Mouse (Mus musculus) intestine, postnatal 0 days (tissue): ENCODE measurements around the gene Matn4. TPM values are rescaled to one million over a fixed set of nuclear protein-coding genes. Genes with fewer than 3 reads are reported as not detected.

Experiments used
- ATAC-seq: fragments of 200-750 bp; cut with Nextera tagmentation; 2 replicates; pipeline ENCODE4 v1.8.0; 2017; ENCODE audit warnings: mild to moderate bottlenecking, moderate TSS enrichment, moderate library complexity
- H3K27ac ChIP-seq: fragments of 300-500 bp; sonication (generic); 2 replicates; pipeline ENCODE4 v1.5.1; 2014; ENCODE audit warnings: mild to moderate bottlenecking, low read depth, low read length, moderate library complexity
- H3K27me3 ChIP-seq: fragments of 300-500 bp; sonication (generic); replicated peaks from 2 replicates; pipeline ENCODE4 v1.6.1; 2014; ENCODE audit warnings: low read length, mixed read lengths; ENCODE audit not compliant: control insufficient read depth, insufficient read depth
- H3K36me3 ChIP-seq: fragments of 300-500 bp; sonication (generic); 2 replicates; pipeline ENCODE4 v1.6.1; 2014; ENCODE audit warnings: mild to moderate bottlenecking, moderate library complexity; ENCODE audit not compliant: control insufficient read depth, insufficient read depth
- H3K4me1 ChIP-seq: fragments of 300-500 bp; sonication (generic); replicated peaks from 2 replicates; pipeline ENCODE4 v1.6.1; 2014; ENCODE audit warnings: antibody characterized with exemption, low read length, mixed read lengths; ENCODE audit not compliant: control insufficient read depth, insufficient read depth
- H3K4me2 ChIP-seq: fragments of 300-500 bp; sonication (generic); replicated peaks from 2 replicates; pipeline ENCODE4 v1.6.1; 2014; ENCODE audit warnings: low read depth, mild to moderate bottlenecking, moderate library complexity
- H3K4me3 ChIP-seq: fragments of 300-500 bp; sonication (generic); 2 replicates; pipeline ENCODE4 v1.5.1; 2014; ENCODE audit warnings: low read depth, low read length
- H3K9ac ChIP-seq: fragments of 300-500 bp; sonication (generic); 2 replicates; pipeline ENCODE4 v1.6.1; 2014; ENCODE audit warnings: mild to moderate bottlenecking, low read depth, low read length
- H3K9me3 ChIP-seq: fragments of 300-500 bp; sonication (generic); 2 replicates; pipeline ENCODE4 v1.6.1; 2016; ENCODE audit warnings: mixed run types; ENCODE audit not compliant: control insufficient read depth
- CTCF ChIP-seq: sonication (generic); IDR thresholded peaks from 2 replicates; pipeline ENCODE4 v1.5.1; 2016; ENCODE audit warnings: low read depth, mild to moderate bottlenecking, control low read depth, antibody characterized with exemption, moderate library complexity
- WGBS: fragments of 180-500 bp; shearing (Covaris S2); extraction: QIAGEN DNeasy Blood & Tissue Kit; methylation state at CpG from one replicate; pipeline ENCODE4 v1.1.7; 2014; 5-methylcytosine and 5-hydroxymethylcytosine counted together
- polyA plus RNA-seq: library from polyadenylated mRNA; unstranded; fragments of >200 nt; fragmentation: Nextera tagmentation; extraction: Ambion mirVana; gene quantifications from 2 replicates; pipeline ENCODE4 v1.2.1, GENCODE M21; 2015

Matn4 gene
- polyA plus RNA-seq, 1 experiment from 2014 or later, result 2.4 TPM

DNA sequence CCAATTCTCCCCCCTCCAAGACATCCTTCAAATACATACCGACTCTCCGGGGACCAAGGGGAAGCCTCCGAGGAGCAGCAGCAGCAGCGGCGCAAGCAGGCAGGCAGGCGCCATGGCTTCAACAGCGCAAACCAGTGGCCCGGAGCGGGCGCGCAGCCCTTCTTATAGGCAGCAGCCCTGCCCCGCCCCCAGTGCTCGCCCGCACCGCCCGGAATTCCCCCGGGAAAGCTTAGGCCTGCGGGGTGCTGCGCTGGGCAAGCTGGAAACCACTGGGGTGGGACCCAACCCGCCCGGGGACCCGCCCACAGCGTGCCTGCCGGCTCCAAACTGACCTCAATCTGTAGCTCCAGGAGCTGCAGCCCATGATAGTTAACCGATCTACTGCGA, 38.1 kb upstream of the Matn4 start:
- Histone ChIP-seq H3K4me2 (peak overlapping the region; percentile 89), H3K4me3 (peak overlapping the region; percentile 73), H3K27ac (peak overlapping the region; percentile 71), H3K27me3 (no peaks in the 10 kb centered on the region), H3K4me1 (peaks cover 3% of the 10 kb centered on the region; the same call in 1 of the 2 replicates), H3K9ac (peak overlapping the region; percentile 76), H3K9me3 (no peaks in the 10 kb centered on the region), H3K36me3 (no peaks in the 10 kb centered on the region)
- WGBS, result 0% methylated on average over 24 of the region's 26 CpGs
- ATAC-seq, result peak; percentile 90
- peak; percentile 56 for TF ChIP-seq CTCF

DNA sequence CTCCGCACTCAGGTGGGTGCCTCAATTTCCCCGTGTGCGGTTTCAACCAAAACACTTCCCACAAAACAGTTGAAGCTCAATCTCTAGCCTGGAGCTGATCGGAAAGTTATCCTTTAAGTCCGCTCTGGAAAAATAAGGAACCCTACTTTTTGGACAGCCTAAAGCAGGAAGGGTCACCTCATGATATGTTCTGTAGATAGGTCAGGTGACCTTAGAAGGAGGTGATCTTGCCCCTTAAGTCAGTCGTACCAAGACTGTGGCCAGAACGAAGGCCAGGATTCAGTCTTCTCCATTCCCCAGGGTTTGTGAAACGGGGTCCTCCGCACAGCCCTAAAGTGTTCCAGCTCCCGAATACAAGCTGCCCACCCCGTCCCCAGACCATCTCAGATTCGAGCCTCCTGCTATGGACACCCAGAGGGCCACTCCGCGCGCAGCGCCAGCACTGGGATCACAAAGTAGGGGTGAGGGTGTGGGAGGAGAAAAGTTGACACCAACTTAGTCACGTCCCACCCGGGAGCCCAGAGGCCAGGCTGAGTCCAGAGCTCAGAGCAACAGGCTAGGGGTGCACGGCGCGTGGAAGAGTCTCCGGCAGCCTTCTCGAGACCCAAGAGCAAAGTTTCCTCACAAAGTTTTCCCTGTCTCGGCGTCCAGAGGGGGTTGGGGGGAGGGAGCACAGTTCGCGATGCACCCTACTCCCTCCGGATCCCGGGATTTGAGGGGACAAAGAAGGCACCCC, 37.5 kb upstream of the Matn4 start:
- Histone ChIP-seq H3K4me1 (peaks cover 3% of the 10 kb centered on the region; the same call in 1 of the 2 replicates), H3K9ac (peak overlapping the region; percentile 76), H3K27ac (peak overlapping the region; percentile 71), H3K36me3 (no peaks in the 10 kb centered on the region), H3K4me3 (peak overlapping the region; percentile 73), H3K27me3 (no peaks in the 10 kb centered on the region), H3K9me3 (no peaks in the 10 kb centered on the region), H3K4me2 (peak overlapping the region; percentile 89)
- ATAC-seq, result peak; percentile 39
- no peak for TF ChIP-seq CTCF
- WGBS, result 2% methylated on average over 29 of the region's 29 CpGs

DNA sequence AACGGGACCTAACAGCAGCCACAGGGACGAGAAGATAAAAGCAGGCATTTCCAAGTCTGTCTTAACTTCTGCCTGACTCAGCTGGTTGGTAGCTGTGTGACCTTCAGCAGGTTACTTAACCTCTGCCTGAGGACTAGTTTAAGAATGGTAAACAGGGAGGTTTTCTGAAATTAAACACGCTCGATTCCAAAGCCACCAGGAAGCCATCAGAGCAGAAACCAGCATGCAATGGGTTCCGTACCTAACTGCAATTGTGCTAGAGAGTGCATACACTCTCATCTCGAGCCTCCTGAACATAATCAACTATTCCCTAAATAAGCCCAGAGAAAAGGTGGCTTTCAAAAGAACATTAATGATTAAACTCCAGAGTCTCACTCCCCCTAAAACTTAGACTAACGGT, 36.8 kb upstream of the Matn4 start:
- Histone ChIP-seq H3K4me2 (peak overlapping the region; percentile 89), H3K4me1 (peaks cover 3% of the 10 kb centered on the region; the same call in 1 of the 2 replicates), H3K9ac (peak overlapping the region; percentile 76), H3K27me3 (no peaks in the 10 kb centered on the region), H3K36me3 (no peaks in the 10 kb centered on the region), H3K27ac (peak overlapping the region; percentile 71), H3K4me3 (peak overlapping the region; percentile 73), H3K9me3 (no peaks in the 10 kb centered on the region)
- no peak for ATAC-seq
- 8% methylated on average over 7 of the region's 7 CpGs for whole genome bisulfite sequencing
- no peak for TF ChIP-seq CTCF

DNA sequence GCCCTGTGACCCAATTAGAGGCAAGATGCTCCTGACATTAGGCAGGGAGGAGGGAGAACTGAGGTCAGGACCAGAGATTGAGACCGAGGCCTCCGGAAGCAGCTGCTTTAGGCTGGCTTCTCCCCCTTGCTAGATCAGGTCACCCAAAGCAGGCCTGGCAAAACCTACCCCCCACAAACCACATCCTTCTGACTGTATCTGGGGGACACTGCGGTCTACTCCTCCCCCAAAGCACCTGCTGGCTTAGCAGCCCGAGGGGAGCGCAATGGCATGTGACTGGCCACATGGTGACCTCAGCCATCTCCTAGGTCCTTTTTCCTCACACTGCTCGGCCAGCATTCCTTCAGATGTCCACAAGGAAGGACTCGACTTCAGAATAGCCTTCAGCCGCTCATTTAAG, 36.2 kb upstream of the Matn4 start:
- Histone ChIP-seq H3K9ac (peak overlapping the region; percentile 76; the same call in 1 of the 2 replicates), H3K4me2 (peak overlapping the region; percentile 89), H3K9me3 (no peaks in the 10 kb centered on the region), H3K36me3 (no peaks in the 10 kb centered on the region), H3K4me1 (peaks cover 3% of the 10 kb centered on the region; the same call in 1 of the 2 replicates), H3K27me3 (no peaks in the 10 kb centered on the region), H3K4me3 (peak overlapping the region; percentile 73), H3K27ac (peak overlapping the region; percentile 42; the same call in 1 of the 2 replicates)
- TF ChIP-seq CTCF, result no peak
- WGBS, result 29% methylated on average over 8 of the region's 8 CpGs
- ATAC-seq, result no peak

GRCm38 (mm10) chr2:164440314-164440713, 35.4 kb upstream of the Matn4 start:
- peaks cover 8% of the 10 kb centered on the region; the same call in 1 of the 2 replicates for H3K4me1 ChIP-seq
- H3K27ac ChIP-seq, result no peak overlapping the region
- no peak for TF ChIP-seq CTCF
- 30% methylated on average over 5 of the region's 5 CpGs for WGBS
- peak overlapping the region; percentile 73 for H3K4me3 ChIP-seq
- H3K36me3 ChIP-seq, result no peaks in the 10 kb centered on the region
- no peak overlapping the region for H3K9ac ChIP-seq
- peak overlapping the region; percentile 89 for H3K4me2 ChIP-seq
- ATAC-seq, result no peak
- H3K27me3 ChIP-seq, result no peaks in the 10 kb centered on the region
- H3K9me3 ChIP-seq, result no peaks in the 10 kb centered on the region

GRCm38 (mm10) chr2:164439001-164439421, 34.1 kb upstream of the Matn4 start:
- H3K27ac ChIP-seq, result peak overlapping the region; percentile 95
- no peak overlapping the region for H3K9ac ChIP-seq
- 19% methylated on average over 3 of the region's 3 CpGs for WGBS
- H3K4me2 ChIP-seq, result peak overlapping the region; percentile 89
- H3K4me1 ChIP-seq, result peaks cover 19% of the 10 kb centered on the region
- ATAC-seq, result no peak
- no peaks in the 10 kb centered on the region for H3K27me3 ChIP-seq
- H3K9me3 ChIP-seq, result no peaks in the 10 kb centered on the region
- TF ChIP-seq CTCF, result no peak
- H3K36me3 ChIP-seq, result no peaks in the 10 kb centered on the region
- 0 out of 2 replicates have a peak overlapping the region, but pooled peaks have one; percentile 73 for H3K4me3 ChIP-seq
